Mouse (Mus musculus): Measurements from ENCODE around the gene Mrpl43. TPM values are rescaled to one million over a fixed set of nuclear protein-coding genes. Genes with fewer than 3 reads are reported as not detected.

Gene Mrpl43
- polyA plus RNA-seq, 1 experiment from 2014 or later, result 71.9 TPM

GRCm38 (mm10) chr19:45014981-45015402, 8.8 kb upstream of the Mrpl43 start:
- peak; percentile 16; the same call in 1 of the 2 replicates for ATAC-seq (replicated peaks; ENCODE audit: low FRiP score)
- H3K27ac ChIP-seq, result peak overlapping the region; percentile 100
- peak overlapping the region; percentile 95 for H3K4me2 ChIP-seq
- peak overlapping the region; percentile 83 for H3K9ac ChIP-seq
- no peaks in the 10 kb centered on the region for H3K27me3 ChIP-seq
- H3K4me1 ChIP-seq, result peaks cover 60% of the 10 kb centered on the region
- H3K9me3 ChIP-seq (replicated peaks), result no peaks in the 10 kb centered on the region
- H3K36me3 ChIP-seq, result peaks cover 26% of the 10 kb centered on the region
- WGBS, result 0% methylated on average over 25 of the region's 25 CpGs
- H3K4me3 ChIP-seq (replicated peaks), result peak overlapping the region; percentile 69

GRCm38 (mm10) chr19:45014335-45014971, 8.2 kb upstream of the Mrpl43 start, which contains the start of gene Lzts2:
Gene Lzts2, plus strand, starts transcription at chr19:45014414.
- peak within 1 kb of the TSS; percentile 83 for H3K9ac ChIP-seq
- peaks cover 30% of the 10 kb centered on the region for H3K36me3 ChIP-seq
- H3K4me1 ChIP-seq, result peaks cover 54% of the 10 kb centered on the region
- H3K27me3 ChIP-seq, result no peaks in the 10 kb centered on the region
- H3K4me3 ChIP-seq (replicated peaks), result peak within 1 kb of the TSS; percentile 69
- peak within 1 kb of the TSS; percentile 100 for H3K27ac ChIP-seq
- H3K4me2 ChIP-seq, result peak within 1 kb of the TSS; percentile 95
- 0 out of 2 replicates have a peak, but pooled peaks have one; percentile 1 for ATAC-seq (replicated peaks; ENCODE audit: low FRiP score)
- WGBS, result 4% methylated on average over 10 of the region's 10 CpGs
- H3K9me3 ChIP-seq (replicated peaks), result no peaks in the 10 kb centered on the region

GRCm38 (mm10) chr19:45013581-45014225, 7.5 kb upstream of the Mrpl43 start:
- Histone ChIP-seq H3K4me3 (replicated peaks) (no peak overlapping the region), H3K9me3 (replicated peaks) (no peaks in the 10 kb centered on the region), H3K4me1 (peaks cover 50% of the 10 kb centered on the region), H3K4me2 (peak overlapping the region; percentile 95; the same call in 1 of the 2 replicates), H3K9ac (no peak overlapping the region), H3K27me3 (no peaks in the 10 kb centered on the region), H3K36me3 (peaks cover 37% of the 10 kb centered on the region), H3K27ac (peak overlapping the region; percentile 100)
- WGBS, result 44% methylated on average over 6 of the region's 6 CpGs
- ATAC-seq (replicated peaks; ENCODE audit: low FRiP score), result no peak

GRCm38 (mm10) chr19:45012636-45013035, 6.4 kb upstream of the Mrpl43 start:
- H3K36me3 ChIP-seq, result peaks cover 45% of the 10 kb centered on the region
- H3K27ac ChIP-seq, result peak overlapping the region; percentile 100; the same call in 1 of the 2 replicates
- ATAC-seq (replicated peaks; ENCODE audit: low FRiP score), result no peak
- WGBS, result 39% methylated on average over 6 of the region's 6 CpGs
- no peak overlapping the region for H3K4me2 ChIP-seq
- H3K4me3 ChIP-seq (replicated peaks), result no peak overlapping the region
- no peaks in the 10 kb centered on the region for H3K9me3 ChIP-seq (replicated peaks)
- H3K9ac ChIP-seq, result no peak overlapping the region
- H3K27me3 ChIP-seq, result no peaks in the 10 kb centered on the region
- H3K4me1 ChIP-seq, result peaks cover 60% of the 10 kb centered on the region

- no peak for ATAC-seq (replicated peaks; ENCODE audit: low FRiP score)
- H3K9ac ChIP-seq, result no peak overlapping the region
- peaks cover 45% of the 10 kb centered on the region for H3K36me3 ChIP-seq
- 89% methylated on average over 8 of the region's 8 CpGs for WGBS
- no peaks in the 10 kb centered on the region for H3K27me3 ChIP-seq
- H3K27ac ChIP-seq, result peak overlapping the region; percentile 100; the same call in 1 of the 2 replicates
- no peaks in the 10 kb centered on the region for H3K9me3 ChIP-seq (replicated peaks)
- H3K4me2 ChIP-seq, result no peak overlapping the region
- H3K4me3 ChIP-seq (replicated peaks), result no peak overlapping the region
- peaks cover 62% of the 10 kb centered on the region for H3K4me1 ChIP-seq
Observed at GRCm38 (mm10) chr19:45012219-45012618, 6.0 kb upstream of the Mrpl43 start.

- Histone ChIP-seq H3K4me3 (replicated peaks) (no peak overlapping the region), H3K4me1 (peaks cover 55% of the 10 kb centered on the region), H3K27ac (no peak overlapping the region), H3K27me3 (no peaks in the 10 kb centered on the region), H3K36me3 (peaks cover 45% of the 10 kb centered on the region), H3K4me2 (no peak overlapping the region), H3K9ac (no peak overlapping the region), H3K9me3 (replicated peaks) (no peaks in the 10 kb centered on the region)
- 85% methylated on average over 4 of the region's 4 CpGs for WGBS
- ATAC-seq (replicated peaks; ENCODE audit: low FRiP score), result no peak
Observed at GRCm38 (mm10) chr19:45010646-45011045, 4.4 kb upstream of the Mrpl43 start.

GRCm38 (mm10) chr19:45007425-45008191, 1.4 kb upstream of the Mrpl43 start:
- H3K27ac ChIP-seq, result no peak overlapping the region
- H3K27me3 ChIP-seq, result no peaks in the 10 kb centered on the region
- H3K36me3 ChIP-seq, result peaks cover 70% of the 10 kb centered on the region
- H3K4me3 ChIP-seq (replicated peaks), result peak overlapping the region; percentile 89
- WGBS, result 87% methylated on average over 20 of the region's 20 CpGs
- H3K9ac ChIP-seq, result peak overlapping the region; percentile 71
- H3K4me2 ChIP-seq, result peak overlapping the region; percentile 89
- ATAC-seq (replicated peaks; ENCODE audit: low FRiP score), result no peak
- H3K9me3 ChIP-seq (replicated peaks), result no peaks in the 10 kb centered on the region
- H3K4me1 ChIP-seq, result peaks cover 45% of the 10 kb centered on the region

- peak overlapping the region; percentile 89 for H3K4me3 ChIP-seq (replicated peaks)
- H3K27me3 ChIP-seq, result no peaks in the 10 kb centered on the region
- peak overlapping the region; percentile 71 for H3K9ac ChIP-seq
- WGBS, result 38% methylated on average over 17 of the region's 17 CpGs
- H3K4me2 ChIP-seq, result peak overlapping the region; percentile 89
- no peaks in the 10 kb centered on the region for H3K9me3 ChIP-seq (replicated peaks)
- peaks cover 45% of the 10 kb centered on the region for H3K4me1 ChIP-seq
- no peak for ATAC-seq (replicated peaks; ENCODE audit: low FRiP score)
- peaks cover 70% of the 10 kb centered on the region for H3K36me3 ChIP-seq
- peak overlapping the region; percentile 83 for H3K27ac ChIP-seq
Observed at GRCm38 (mm10) chr19:45007021-45007420, 779 bp upstream of the Mrpl43 start.

- Histone ChIP-seq H3K4me3 (replicated peaks) (peak within 1 kb of the TSS; percentile 89), H3K4me2 (peak within 1 kb of the TSS; percentile 89), H3K36me3 (peaks cover 69% of the 10 kb centered on the region), H3K27me3 (no peaks in the 10 kb centered on the region), H3K9me3 (replicated peaks) (no peaks in the 10 kb centered on the region), H3K27ac (peak within 1 kb of the TSS; percentile 83), H3K9ac (peak within 1 kb of the TSS; percentile 71), H3K4me1 (peaks cover 45% of the 10 kb centered on the region)
- peak; percentile 18; the same call in 1 of the 2 replicates for ATAC-seq (replicated peaks; ENCODE audit: low FRiP score)
- WGBS, result 10% methylated on average over 16 of the region's 16 CpGs
Observed at GRCm38 (mm10) chr19:45005444-45005843, 798 bp downstream of the Mrpl43 start, which contains the start of gene Twnk. Gene Twnk, plus strand, starts transcription at chr19:45005663.

GRCm38 (mm10) chr19:45003740-45004516, 2.3 kb downstream of the Mrpl43 start:
- Histone ChIP-seq H3K27me3 (no peaks in the 10 kb centered on the region), H3K9ac (no peak overlapping the region), H3K4me2 (no peak overlapping the region), H3K9me3 (replicated peaks) (no peaks in the 10 kb centered on the region), H3K4me1 (peaks cover 42% of the 10 kb centered on the region), H3K27ac (no peak overlapping the region), H3K36me3 (peaks cover 66% of the 10 kb centered on the region), H3K4me3 (replicated peaks) (no peak overlapping the region)
- 80% methylated on average over 7 of the region's 7 CpGs for WGBS
- no peak for ATAC-seq (replicated peaks; ENCODE audit: low FRiP score)

- no peak for ATAC-seq (replicated peaks; ENCODE audit: low FRiP score)
- H3K4me1 ChIP-seq, result peaks cover 28% of the 10 kb centered on the region
- 60% methylated on average over 3 of the region's 3 CpGs for WGBS
- no peaks in the 10 kb centered on the region for H3K9me3 ChIP-seq (replicated peaks)
- H3K36me3 ChIP-seq, result peaks cover 66% of the 10 kb centered on the region
- H3K27me3 ChIP-seq, result no peaks in the 10 kb centered on the region
- H3K27ac ChIP-seq, result no peak overlapping the region
- no peak overlapping the region for H3K4me2 ChIP-seq
- H3K4me3 ChIP-seq (replicated peaks), result no peak overlapping the region
- H3K9ac ChIP-seq, result no peak overlapping the region
Observed at GRCm38 (mm10) chr19:45002301-45002700, 3.9 kb downstream of the Mrpl43 start.

Measured in kidney, embryonic 15.5 days (tissue).